Mouse (Mus musculus) mouse trophoblast stem cell (cell line): ENCODE measurements around the gene Gm29776.

ENCODE experiments used
- in situ Hi-C, 2 experiments: fragments of 300-500 bp; cut with MseI, MboI; formaldehyde crosslinking; loops; 2 replicates in 1 of 2; 3 replicates in 1 of 2; pipeline ENCODE4 v1.15.1; 2025

The Gm29776 gene

DNA sequence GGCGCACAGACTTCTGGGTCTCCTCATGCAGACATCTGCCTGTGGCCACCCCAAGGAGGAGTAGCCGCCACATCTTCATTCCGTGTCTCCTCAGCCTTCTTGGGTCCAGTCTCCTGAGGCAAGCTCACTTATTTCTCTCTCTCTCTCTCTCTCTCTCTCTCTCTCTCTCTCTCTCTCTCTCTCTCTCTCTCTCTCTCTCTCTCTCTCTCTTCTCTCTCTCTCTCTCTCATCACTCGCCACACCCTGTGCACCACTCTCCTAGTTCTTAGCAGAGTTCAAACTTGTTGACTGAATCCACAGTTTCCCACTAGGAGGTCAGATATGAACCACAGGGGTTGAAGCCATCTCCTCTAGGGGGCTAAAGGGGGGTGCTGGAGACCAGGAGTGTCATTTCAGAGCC lies at the start of gene Gm29776:
Gene Gm29776 (minus strand): TSS at position 101 of the 400 bp plus-strand sequence.
- in situ Hi-C loops = no loop called here

DNA sequence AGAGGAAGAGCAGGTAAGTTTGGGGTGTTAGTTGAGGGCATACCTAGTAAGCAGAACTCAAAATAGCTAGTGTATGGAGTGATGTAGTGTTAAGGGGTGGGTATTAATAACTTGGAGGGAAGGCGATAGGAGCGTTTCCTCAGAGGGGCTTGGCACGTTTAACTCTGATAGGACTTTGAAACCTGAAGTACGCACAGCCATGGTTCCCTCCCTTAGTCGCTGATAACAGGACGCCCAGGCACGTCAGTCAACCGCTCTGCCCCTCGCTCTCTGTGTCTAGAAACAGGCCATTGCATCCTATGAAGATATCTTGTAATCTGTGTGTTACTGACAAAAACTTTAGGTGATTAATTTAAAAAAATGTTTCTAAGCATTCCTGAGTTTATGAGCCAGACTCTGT lies 47.4 kb upstream of the Gm29776 start:
- in situ Hi-C loops = no loop called here

DNA sequence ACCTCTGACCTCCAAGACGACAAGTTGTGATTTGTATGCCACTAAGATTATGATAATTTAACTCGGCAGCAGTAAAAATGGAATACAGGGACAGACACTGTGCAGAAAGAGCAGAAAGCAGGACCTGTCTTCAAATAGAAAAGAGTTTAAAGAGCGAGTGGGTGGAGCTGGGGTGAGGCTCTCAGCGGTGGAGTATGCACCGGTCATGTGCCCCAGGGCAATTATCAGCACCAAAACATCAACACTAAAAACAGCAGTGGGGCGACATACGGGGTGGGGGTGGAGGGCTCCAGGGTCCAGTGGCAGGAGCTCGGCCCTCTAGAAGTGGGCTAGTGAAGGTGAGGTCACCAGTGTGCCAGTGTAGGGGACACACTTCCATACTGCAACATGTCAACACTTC lies 45.8 kb upstream of the Gm29776 start:
- in situ Hi-C loops = no loop called here

DNA sequence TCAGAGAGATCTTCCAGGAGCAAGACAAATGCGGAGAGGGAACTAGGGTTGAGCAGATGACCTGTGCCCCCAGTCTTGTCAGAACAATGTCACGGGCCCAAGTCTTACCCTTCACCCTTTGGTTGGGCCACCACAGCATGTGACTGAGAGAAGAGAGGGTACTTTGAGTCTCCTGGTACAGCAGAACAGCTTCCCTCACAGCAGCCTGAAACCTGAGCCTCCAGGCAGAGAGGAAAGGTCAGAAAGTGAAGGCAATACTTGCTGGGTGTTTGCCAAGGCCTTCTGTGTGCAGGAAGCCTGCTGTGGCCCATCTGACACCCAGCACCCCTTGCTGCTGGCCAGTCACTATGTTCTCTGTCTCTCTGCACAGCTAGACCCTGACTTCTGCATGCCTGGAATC lies 43.7 kb upstream of the Gm29776 start:
- in situ Hi-C loops = no loop called here

DNA sequence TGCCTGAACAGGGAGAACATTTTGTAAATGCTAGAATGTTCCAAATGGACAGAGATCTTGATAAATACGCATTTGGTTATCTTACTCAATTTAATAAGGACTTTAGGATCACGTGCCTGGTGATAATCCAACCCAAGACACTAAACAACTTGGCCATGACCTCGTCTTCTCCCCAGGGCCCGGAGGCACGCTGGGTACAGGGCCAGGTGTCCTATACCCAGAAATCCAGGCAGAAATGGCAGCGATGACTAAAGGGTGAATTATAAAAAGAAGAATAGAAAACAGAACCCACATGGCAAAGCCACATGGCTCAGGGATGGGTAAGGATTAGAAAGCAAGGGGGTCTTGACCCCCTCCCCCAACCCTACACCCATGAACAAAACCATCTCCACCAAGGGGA lies 43.1 kb upstream of the Gm29776 start:
- in situ Hi-C loops = no loop called here

DNA sequence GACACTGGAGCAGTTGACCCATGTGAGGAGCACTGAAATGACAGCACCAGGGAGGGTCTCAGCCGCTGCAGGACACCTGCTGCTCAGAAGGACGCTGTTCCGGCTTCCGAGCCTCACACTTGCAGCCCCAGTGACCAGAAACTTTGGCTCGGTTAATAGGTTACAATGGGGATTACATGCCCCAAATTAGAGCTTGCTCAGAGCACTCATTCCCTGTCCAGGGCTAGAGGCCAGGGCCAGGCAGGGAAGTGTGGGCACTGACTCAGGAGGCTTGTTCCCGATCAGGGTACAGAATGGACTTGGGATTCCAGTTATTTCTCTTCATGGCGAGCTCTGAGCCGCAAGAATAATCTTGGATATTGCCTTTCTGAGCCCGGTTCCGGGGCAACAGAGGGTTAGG lies 39.0 kb upstream of the Gm29776 start:
- in situ Hi-C loops = no loop called here

DNA sequence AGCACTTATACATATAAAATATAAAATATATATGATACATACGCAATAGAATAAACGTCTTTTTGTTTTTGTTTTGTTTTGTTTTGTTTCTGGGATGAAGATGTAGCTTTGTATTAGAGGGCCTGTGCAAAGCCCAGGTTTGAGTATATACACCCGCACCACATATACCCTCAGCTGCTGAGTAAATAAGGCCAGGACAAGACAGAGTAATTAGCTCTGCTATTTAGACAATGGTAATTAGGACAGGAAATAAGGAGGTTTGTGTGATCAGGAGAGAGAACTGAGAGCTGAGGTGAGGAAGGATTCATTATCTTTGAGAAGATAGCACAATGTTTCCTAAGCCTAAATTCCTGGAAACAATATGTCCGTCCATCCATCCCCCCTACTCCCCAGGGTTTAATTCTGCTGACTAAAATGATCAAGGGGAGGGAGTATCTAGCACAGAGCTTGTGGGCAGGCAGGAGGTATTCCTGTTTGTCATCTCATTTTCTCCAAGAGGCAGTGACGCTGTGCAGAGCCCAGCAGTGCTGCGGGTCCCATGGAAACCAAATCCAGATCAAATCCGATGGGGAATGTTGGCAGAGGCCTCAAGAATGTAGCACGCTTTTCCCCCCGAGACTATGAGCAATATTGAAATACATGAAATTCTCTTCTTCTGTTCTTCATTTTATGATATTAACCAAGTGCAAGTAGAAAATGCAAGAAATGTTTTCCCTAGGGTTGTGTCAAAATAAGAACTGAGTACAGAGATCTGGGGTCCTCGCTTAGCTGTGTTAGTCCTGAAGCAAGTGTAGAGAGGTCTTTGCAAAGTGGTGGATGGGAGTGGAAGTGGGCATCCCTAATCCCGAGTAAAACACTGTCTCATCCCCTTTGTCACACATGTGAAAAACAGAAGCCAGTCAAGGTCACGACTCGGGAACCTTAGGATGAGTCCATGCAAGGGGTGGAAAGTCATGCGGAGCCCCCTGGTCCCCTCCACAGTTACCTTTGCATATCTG lies 38.2 kb upstream of the Gm29776 start:
- in situ Hi-C loops = no loop called here

DNA sequence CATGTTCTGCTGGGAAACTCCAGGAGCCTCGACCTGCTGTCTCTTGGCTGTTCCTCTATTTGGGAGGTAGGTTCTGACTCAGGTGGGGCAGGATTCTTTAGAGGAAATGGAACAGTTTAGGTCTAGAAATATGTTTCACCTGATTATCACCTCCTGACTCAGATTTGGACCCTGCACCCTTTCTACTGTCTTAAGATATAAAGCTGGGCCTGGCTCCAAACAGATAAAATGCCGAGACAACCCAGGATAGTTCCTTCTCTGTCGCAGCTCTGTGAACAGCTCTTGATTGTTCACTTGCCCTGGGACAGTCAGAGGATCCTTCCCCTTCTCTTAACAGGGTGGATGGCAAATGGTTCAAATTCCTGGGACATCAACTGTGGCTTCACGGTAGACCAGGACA lies 36.6 kb upstream of the Gm29776 start:
- in situ Hi-C loops = no loop called here

DNA sequence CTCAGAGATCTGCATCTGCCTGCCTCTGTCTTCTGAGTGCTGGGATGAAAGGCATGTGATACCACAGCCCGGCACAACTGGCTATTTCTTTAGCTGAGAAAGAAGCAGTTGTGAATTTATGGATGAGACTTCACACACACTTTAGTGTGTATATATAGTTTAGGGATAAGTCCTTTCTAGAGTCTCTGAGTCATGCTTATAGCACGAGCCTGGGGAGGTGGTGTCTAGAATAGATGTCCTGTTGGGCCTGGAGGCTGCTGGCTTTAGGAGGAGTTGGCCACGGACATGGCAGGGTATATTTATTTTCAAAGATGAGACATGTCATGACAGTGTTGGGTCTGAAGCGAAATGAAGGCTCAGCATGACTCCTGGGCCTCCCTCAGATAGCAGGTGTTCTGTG lies 35.4 kb upstream of the Gm29776 start:
- in situ Hi-C loops = no loop called here

DNA sequence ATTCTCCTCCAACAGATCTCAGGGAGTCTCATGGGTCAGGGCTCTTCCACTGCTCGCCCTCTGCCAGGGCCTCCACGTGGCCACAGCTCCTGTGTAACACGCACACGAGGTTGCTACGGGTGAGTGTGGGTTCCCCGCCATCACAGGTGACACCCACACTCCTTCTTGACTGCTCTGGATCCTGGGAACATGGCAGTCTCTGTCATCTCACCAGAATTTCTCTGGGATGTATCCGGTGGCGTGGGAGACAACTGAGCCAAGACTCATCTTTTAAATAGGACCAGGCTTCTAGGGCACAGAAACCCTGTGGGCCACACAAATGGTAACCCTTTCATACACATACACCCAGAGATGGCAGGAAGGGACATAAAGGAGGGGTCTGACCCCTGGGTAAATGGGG lies 33.6 kb upstream of the Gm29776 start:
- in situ Hi-C loops = no loop called here

DNA sequence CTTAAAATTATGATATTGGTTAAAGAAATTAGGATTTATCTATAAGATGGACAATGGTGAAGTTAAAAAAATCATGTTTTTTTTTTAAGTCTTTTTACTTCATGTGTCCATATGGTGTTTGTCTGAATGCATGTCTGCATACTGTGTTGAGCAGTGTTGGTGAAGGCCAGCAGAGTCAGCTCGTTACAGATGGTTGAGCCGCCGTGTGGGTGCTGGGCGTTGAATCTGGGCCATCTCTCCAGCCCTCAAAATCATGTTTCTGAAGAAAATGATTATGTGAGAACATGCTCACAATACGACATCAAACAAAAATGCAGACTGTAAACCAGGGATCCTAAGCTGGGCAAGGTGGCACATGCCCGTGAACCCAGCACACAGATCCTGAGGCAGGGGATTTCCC lies 31.7 kb upstream of the Gm29776 start:
- in situ Hi-C loops = no loop called here

DNA sequence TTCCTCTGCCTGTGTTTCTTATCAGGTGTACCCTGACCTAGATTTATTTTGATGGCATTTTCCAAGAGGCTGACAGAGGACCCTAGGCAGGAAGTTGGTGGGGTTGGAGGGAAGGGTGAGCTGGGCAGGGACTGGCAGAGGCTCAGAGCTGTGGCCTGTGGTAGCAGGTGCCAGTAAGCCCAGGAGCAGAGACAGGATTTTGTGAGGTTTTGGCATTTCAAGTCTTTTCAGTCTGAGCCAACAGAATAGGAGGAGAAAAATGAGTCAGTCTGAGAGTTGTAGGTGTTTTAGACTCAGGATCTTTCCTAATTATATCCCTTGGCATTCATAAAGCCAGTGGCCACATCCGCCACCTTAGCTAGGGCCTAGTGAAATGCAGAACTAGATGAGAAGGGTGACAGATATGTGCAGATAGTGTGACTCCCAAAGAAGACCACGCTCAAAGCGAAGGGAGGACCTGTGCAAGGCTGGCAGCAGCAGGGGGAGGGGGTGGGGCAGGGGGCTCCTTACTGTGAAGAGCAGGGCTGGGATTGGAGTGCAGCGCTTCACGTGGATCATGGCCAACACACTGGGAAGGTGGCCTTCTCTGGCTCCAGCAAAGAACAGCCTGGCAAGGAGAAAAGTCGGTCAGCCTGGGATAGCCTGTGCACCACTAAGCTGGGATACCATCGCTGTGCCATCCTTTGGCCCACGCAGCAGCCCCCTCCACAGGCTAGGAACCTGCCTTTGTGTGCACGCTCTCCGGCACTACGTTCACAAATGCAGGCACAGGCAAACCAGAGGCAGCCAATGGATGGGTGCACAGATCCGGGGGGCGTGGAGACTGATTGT lies 30.4 kb upstream of the Gm29776 start:
- in situ Hi-C loops = loop anchor here in 1 of 2 experiments (5.0 kb wide), 1 partner anchor 38 kb away; no protein-coding TSS in a partner anchor

DNA sequence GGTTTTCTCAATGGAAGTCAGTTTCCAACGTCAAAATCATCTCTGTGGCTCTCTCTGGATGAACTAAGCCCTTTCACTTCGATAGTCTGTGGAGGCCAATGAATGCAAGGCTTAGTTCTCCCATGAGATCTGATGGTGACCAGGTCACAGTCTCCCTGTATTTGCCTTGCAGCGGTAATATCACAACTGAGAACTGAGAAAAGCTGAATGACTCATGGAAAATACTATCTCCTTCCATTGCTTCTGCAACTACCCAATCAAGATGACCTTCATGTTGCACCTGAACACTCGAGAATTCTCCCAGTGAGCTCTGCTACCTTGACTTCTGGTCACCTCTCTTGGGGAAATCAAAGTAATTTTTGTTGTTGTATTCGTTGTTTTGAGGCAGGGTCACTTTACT lies 28.9 kb upstream of the Gm29776 start:
- in situ Hi-C loops = loop anchor here in 1 of 2 experiments (5.0 kb wide), 1 partner anchor 40 kb away; no protein-coding TSS in a partner anchor

DNA sequence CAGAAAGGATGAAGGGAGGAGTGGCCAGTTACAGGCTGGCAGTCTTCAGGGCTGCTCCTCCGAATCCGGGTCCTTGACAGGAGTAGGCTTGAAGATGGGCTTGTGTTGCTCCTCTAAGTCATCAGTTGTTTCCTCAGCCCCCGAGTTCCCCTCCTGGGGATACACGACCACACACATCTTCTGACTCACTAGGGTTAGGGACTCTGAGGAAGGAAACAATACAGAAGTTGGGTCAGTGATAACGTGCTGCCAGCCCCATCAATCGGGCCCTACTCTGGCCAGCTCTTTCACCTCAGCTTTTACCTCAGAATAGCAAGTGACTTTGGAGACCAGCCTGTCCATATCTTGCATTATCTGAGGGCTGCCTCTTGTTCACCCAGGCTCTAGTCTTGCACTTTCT lies 25.4 kb upstream of the Gm29776 start:
- in situ Hi-C loops = no loop called here

DNA sequence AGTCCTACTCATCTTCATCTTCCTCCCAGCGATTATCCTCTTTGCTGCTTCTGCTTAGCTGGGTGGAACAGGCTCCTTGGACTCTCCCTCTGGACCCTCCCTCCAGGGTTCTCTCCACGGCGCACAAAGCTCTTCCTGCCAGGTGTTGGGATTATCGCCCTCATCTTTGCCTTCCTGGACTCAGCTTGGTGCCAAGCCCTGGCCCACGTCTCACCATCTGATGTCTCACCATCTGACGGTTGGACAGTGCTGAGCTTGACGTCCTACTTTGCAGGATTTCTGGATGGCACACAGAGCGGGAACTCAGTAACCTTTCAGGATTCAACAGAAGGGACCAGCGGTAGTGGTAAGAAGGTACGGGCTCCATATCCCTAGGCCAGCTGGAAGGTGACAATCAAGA lies 23.1 kb upstream of the Gm29776 start:
- in situ Hi-C loops = no loop called here

DNA sequence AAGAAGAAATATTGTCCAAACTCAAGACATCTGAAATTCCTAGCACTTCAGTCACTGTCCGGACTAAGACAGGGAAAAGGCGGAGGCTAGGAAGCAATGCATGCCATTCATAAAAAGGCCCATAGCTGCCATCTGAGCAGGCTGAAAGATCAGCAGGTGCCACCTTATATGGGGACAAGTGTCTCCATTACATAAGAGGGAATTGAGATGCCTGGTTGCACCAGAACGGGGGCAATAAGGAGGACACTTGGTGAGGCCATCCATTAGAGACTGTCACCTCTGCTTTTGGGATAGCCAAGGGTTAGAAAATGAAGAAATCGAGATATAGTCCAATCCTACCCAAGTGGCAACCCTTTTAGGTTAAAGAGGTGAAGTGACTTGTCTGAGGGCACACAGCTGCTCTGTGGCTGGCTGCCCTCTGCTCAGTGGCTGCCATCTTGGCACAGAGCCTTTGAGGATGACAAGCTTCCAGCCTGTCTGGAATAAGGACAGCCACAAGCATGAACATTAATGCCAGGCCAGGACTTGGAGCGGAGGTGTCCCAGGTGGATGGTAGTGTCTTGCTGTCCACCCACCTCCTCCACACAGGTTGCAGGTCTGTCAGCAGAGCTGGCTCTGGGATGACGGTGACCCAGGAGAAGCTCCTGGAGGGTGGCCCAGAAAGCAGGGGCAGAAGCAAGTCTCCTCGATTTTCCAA lies 22.2 kb upstream of the Gm29776 start:
- in situ Hi-C loops = no loop called here

DNA sequence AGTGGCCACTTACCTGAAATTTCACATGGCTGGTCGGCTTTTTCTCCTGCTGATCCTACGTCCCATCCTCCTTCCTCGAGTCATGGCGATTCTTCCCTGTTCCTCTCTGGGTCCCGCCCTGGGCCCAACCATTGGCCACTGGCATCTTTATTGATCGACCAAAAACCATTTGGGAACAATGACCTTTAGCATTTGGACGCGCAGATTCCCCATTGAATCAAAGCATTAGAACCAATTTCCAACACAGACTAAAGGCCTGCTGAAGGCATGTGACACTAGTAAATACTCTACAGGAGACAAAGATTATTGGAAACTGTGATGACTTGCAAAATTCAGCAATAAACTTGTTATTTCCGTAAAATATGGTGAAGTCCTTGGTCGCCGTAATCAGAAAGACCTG lies 21.4 kb upstream of the Gm29776 start:
- in situ Hi-C loops = no loop called here

DNA sequence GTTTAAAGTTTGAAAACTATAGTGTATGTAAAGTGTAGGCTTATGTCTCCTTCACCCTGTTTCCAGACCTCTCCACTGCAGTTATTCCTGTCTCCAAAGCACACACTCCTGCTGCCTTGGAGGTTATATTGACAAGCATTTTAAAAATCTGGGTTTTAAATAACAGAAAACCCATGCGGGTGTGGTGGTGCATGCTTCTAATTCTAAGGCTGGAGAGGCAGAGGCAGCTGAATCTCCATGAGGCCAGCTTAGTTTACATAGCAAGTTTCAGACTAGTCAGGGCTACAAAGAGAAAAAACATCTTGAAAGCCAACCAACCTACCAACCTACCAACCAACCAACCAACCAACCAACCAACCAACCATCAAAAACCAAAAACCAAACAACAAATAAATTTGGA lies 16.8 kb upstream of the Gm29776 start:
- in situ Hi-C loops = loop anchor here (5.0 kb wide), 1 partner anchor 72 kb away; no protein-coding TSS in a partner anchor

DNA sequence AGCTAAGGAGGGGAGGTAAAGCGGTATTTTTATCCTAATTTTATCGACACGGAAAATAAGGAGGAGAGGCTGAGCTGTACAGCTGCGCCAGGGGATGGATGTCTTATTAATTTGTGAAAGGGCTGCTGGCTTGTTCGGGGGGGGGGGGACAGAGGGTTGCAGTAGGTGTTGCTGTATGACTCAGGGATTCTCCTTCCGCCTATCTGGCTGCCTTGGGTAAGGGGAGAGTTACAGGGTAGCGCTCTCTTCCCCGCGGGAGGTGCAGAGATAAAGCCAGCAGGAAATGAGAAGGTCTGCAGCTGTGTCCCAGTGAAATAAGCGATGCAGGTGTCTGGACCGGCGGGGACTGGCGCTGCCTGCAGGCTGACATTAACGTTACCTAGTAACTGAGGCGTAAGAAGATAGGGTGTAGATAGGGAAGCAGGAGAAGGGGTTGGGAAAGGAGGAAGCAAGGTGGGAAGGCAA lies 16.0 kb upstream of the Gm29776 start:
- in situ Hi-C loops = loop anchor here (5.0 kb wide), 1 partner anchor 73 kb away; no protein-coding TSS in a partner anchor

DNA sequence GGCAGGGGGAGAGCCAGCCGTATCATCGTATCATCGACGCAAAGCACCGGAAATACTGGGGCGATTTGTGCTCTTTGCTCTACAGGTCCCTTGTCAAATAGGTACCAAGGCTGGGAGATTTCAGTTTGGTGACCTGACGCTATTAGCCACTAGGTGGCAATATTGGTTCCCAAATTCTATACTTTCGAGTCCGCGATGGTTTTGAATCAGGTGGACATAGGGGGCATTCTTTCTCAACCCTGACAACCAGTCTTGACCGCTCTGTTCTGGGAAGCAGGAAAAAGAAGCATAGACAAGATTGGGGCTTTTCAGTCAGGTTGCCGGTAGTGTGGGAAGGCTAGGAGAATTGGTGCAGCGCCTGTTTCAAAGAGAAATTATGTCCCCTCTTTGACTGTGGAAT lies 15.5 kb upstream of the Gm29776 start:
- in situ Hi-C loops = no loop called here

DNA sequence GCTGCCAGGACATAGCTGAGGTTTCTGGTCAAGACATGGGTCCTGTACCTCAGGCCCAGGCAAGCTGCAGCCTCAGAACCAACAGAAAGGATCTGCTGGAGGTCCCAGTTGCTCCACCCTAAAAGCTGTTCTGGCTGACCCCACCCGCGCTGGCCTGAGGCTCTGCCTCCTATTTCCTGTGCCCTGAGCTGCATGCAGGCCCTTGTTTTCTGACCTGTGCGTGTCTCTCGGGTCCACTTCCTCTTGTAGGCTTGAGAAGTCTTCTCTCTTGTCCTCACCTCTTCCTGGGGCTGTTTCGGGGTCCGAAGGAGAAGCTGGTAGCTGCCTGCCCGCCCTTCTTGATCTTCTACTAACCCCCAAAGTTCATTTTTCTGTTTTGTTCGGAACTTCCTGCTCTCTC lies 14.2 kb upstream of the Gm29776 start:
- in situ Hi-C loops = no loop called here

DNA sequence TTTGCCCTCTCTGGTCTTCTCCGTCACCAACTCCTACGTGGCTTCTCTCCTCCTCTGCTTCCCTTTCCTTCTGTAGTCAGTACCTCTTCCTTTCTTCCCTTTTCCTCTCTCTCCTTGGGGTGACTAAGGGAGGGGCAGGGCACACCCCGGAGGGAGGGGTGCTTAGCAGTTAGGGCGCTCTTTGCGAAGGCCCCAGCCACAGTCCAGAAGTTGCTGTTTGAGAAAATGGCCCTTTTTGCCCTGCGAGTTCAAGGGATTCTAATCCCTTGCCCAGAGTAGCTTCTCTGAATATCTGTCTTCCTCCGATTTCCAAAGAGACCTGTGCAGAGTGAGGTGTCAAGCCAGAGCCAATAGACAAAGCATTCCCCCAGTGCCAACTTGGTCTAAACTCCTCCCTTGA lies 13.4 kb upstream of the Gm29776 start, which contains the start of gene Cebpe:
Gene Cebpe (minus strand): TSS at position 101 of the 400 bp plus-strand sequence.
- in situ Hi-C loops = no loop called here
